Mouse (Mus musculus) midbrain, embryonic 14.5 days (tissue): ENCODE measurements at regions not wholly inside any gene's neighbourhood (a gene's known extent, or its start where the extent isn't known, plus 50 kb on each side); places are given as distances from the start of the nearest gene placed in this dataset.

Experiments
- ATAC-seq: fragments of 200-750 bp; cut with Nextera tagmentation; 2 replicates; pipeline ENCODE4 v1.8.0; 2017; ENCODE audit warnings: moderate number of reproducible peaks, moderate library complexity; ENCODE audit not compliant: low FRiP score, low TSS enrichment
- DNase-seq: peaks from one replicate; pipeline ENCODE4 v3.0.0-alpha.2; 2015
- H3K27ac ChIP-seq: fragments of 300-500 bp; sonication (generic); replicated peaks from 2 replicates; pipeline ENCODE4 v1.5.1; 2014; ENCODE audit warnings: mild to moderate bottlenecking, low read depth, low read length, moderate library complexity
- H3K27me3 ChIP-seq: fragments of 300-500 bp; sonication (generic); 2 replicates; pipeline ENCODE4 v1.6.1; 2014; ENCODE audit warnings: low read length, control low read depth, mixed read lengths; ENCODE audit not compliant: control insufficient read depth, insufficient read depth
- H3K36me3 ChIP-seq: fragments of 300-500 bp; sonication (generic); 2 replicates; pipeline ENCODE4 v1.6.1; 2014; ENCODE audit warnings: low read length, control low read depth; ENCODE audit not compliant: control insufficient read depth, insufficient read depth
- H3K4me1 ChIP-seq: fragments of 300-500 bp; sonication (generic); 2 replicates; pipeline ENCODE4 v1.6.1; 2014; ENCODE audit warnings: mild to moderate bottlenecking, antibody characterized with exemption, low read length, control low read depth; ENCODE audit not compliant: control insufficient read depth, insufficient read depth
- H3K4me2 ChIP-seq: fragments of 300-500 bp; sonication (generic); 2 replicates; pipeline ENCODE4 v1.6.1; 2014; ENCODE audit warnings: mild to moderate bottlenecking, low read length, moderate library complexity
- H3K4me3 ChIP-seq: fragments of 300-500 bp; sonication (generic); replicated peaks from 2 replicates; pipeline ENCODE4 v1.5.1; 2014; ENCODE audit warnings: low read depth, low read length
- H3K9ac ChIP-seq: fragments of 300-500 bp; sonication (generic); replicated peaks from 2 replicates; pipeline ENCODE4 v1.6.1; 2014; ENCODE audit warnings: mild to moderate bottlenecking, low read length, moderate library complexity
- H3K9me3 ChIP-seq: fragments of 300-500 bp; sonication (generic); 2 replicates; pipeline ENCODE4 v1.6.1; 2016; ENCODE audit warnings: low read length, control low read depth, mixed read lengths; ENCODE audit not compliant: control insufficient read depth
- WGBS: fragments of 180-500 bp; shearing (Covaris S2); extraction: QIAGEN DNeasy Blood & Tissue Kit; methylation state at CpG from one replicate; pipeline ENCODE4 v1.1.7; 2014; 5-methylcytosine and 5-hydroxymethylcytosine counted together

DNA sequence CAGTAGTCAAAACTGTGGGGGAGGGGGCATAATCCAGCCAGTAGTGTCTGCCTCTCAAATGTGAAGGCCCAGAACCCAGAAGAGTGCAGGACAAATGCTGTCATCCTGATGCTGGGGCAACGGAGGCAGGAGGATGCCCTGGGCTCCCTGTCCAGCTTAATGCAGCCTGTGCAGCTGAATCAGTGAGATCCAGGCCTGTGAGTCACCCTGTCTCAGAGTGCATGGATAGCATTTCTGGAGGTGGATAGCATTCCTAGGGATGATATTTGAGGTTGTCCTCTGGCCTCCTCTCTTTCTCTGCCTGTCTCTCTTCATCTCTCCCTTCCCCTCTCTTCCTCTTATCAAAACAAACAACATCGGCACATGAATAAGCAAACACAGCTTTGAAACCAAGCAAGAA, 73.8 kb upstream of the Mvb12b start:
- Histone ChIP-seq H3K9ac (no peak overlapping the region), H3K27ac (no peak overlapping the region), H3K4me2 (no peak overlapping the region), H3K9me3 (no peaks in the 10 kb centered on the region), H3K27me3 (no peaks in the 10 kb centered on the region), H3K4me1 (peaks cover 12% of the 10 kb centered on the region; the same call in 1 of the 2 replicates), H3K36me3 (no peaks in the 10 kb centered on the region), H3K4me3 (no peak overlapping the region)
- 75% methylated on average over 2 of the region's 2 CpGs for WGBS
- no peak for ATAC-seq
- no peak for DNase-seq

DNA sequence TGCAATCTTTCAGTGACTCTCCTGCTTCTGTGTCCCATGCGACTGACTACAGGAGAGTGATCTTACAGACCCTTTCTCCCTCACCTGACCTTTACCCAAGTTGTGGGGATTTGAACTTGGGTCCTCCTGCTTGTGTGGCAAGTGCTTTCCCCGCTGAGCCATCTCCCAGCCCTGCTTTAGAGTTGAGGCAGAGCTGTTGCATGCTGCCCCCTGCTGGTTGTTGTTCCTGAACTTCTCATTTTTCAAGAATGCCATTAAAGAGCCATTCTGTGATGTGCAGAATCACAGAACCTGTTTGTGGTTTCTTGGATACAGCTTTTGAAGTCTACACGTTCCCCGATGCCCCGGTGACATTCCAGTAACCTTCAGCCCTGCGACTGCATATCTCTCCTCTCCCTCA, 70.0 kb upstream of the Mvb12b start:
- WGBS = 60% methylated on average over 6 of the region's 6 CpGs
- H3K27me3 ChIP-seq = no peaks in the 10 kb centered on the region
- no peaks in the 10 kb centered on the region for H3K9me3 ChIP-seq
- ATAC-seq (no peak), DNase-seq (no peak)
- no peak overlapping the region for H3K4me3 ChIP-seq
- no peak overlapping the region for H3K4me2 ChIP-seq
- H3K9ac ChIP-seq = no peak overlapping the region
- H3K4me1 ChIP-seq = 0 out of 2 replicates have a peak, but pooled peaks cover 6% of the 10 kb centered on the region
- no peak overlapping the region for H3K27ac ChIP-seq
- H3K36me3 ChIP-seq = no peaks in the 10 kb centered on the region

DNA sequence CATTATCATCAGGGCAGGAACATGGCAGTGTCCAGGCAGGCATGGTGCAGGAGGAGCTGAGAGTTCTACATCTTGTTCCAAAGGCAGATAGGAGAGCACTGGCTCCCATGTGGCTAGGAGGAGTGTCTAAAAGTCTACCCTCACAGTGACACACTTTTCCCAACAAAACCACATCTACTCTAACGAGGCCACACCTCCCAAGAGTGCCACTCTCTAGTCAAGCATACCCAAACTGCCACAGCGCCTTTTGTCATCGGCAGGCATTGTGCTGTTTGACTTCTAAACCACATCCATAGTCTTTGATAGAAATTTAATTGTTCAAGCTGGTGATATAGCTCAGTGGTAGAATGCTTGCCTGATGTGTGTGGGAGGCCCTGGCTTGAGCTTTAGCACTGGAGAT, 56.6 kb upstream of the Mvb12b start:
- 74% methylated on average over 3 of the region's 3 CpGs for WGBS
- Histone ChIP-seq H3K9ac (no peak overlapping the region), H3K27me3 (no peaks in the 10 kb centered on the region), H3K27ac (no peak overlapping the region), H3K4me3 (no peak overlapping the region), H3K9me3 (no peaks in the 10 kb centered on the region), H3K36me3 (no peaks in the 10 kb centered on the region), H3K4me1 (0 out of 2 replicates have a peak, but pooled peaks cover 14% of the 10 kb centered on the region), H3K4me2 (no peak overlapping the region)
- ATAC-seq = no peak
- DNase-seq = no peak

DNA sequence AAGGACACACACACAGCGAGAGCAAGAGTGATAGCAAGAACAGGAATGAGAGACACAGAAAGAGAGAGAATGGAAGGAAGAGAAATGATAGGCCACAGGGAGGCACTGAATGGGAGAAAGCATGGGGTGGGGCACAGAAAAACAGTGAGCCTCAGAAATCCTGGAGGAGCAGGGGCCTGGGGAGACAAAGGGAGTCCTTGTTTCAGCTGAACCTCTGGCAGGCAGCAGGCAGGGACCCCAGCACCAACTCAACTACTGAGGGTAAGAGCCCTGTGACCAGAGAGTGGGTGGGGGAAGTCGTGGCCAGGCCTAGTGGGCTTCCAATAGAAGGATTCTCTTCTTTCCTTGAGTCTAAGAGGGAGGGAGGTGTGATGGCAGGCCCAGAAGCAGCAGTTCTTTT, 54.3 kb upstream of the Mvb12b start:
- 0 out of 2 replicates have a peak, but pooled peaks cover 14% of the 10 kb centered on the region for H3K4me1 ChIP-seq
- H3K9ac ChIP-seq = no peak overlapping the region
- WGBS = 59% methylated on average over 2 of the region's 2 CpGs
- no peak for DNase-seq
- no peak overlapping the region for H3K27ac ChIP-seq
- H3K4me2 ChIP-seq = no peak overlapping the region
- H3K27me3 ChIP-seq = no peaks in the 10 kb centered on the region
- ATAC-seq = no peak
- no peaks in the 10 kb centered on the region for H3K36me3 ChIP-seq
- H3K4me3 ChIP-seq = no peak overlapping the region
- H3K9me3 ChIP-seq = no peaks in the 10 kb centered on the region

DNA sequence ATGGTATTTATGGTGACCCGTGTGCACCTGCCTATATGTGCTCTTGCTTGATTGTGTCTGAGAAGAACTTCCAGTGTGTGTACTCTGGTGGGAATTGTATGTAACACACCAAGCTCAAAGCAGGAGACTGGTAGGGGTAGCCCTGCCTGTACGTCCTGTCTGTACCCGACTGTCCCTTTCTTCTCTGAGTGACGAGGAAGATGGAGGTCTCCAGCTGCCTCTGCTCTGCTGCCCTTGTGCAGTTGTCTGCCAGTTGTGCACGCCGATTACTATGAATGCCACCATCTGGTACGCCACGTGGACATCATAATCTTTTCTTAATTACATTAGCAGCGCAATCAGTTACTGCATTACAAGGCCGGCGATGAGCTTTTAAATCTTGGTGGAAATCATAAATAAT, 53.6 kb upstream of the Mvb12b start:
- ATAC-seq = no peak
- H3K27ac ChIP-seq = no peak overlapping the region

DNA sequence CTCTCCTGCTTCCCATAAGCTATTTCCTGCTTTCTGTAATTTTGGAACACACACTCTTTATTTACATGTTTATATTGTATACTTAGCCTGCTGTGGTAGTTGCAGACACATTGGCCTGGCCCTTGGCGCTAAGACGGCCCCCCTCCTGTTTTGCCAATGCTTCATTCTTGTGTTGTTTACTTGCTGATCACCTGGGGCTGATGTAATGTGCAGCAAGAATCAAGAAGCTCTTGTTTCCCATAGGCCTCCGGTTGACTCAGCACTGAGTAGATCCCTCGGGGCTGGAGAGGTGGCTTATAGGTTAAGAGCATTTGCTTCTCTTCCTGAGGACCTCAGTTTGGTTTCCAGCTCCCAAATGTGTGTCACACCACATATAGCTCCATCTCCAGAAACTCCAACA, 52.1 kb upstream of the Mvb12b start:
- H3K4me3 ChIP-seq = no peak overlapping the region
- 0 out of 2 replicates have a peak, but pooled peaks cover 14% of the 10 kb centered on the region for H3K4me1 ChIP-seq
- ATAC-seq = no peak
- no peak for DNase-seq
- H3K9ac ChIP-seq = no peak overlapping the region
- H3K4me2 ChIP-seq = no peak overlapping the region
- no peaks in the 10 kb centered on the region for H3K9me3 ChIP-seq
- H3K27me3 ChIP-seq = no peaks in the 10 kb centered on the region
- no peaks in the 10 kb centered on the region for H3K36me3 ChIP-seq
- 89% methylated on average over 4 of the region's 4 CpGs for WGBS
- no peak overlapping the region for H3K27ac ChIP-seq

More for the DNA sequence above, 53.6 kb upstream of the Mvb12b start:
- Histone ChIP-seq H3K9me3 (no peaks in the 10 kb centered on the region), H3K27me3 (no peaks in the 10 kb centered on the region), H3K9ac (no peak overlapping the region), H3K4me3 (no peak overlapping the region), H3K4me2 (no peak overlapping the region), H3K4me1 (0 out of 2 replicates have a peak, but pooled peaks cover 14% of the 10 kb centered on the region), H3K36me3 (no peaks in the 10 kb centered on the region)
- WGBS = 71% methylated on average over 11 of the region's 11 CpGs
- peak; percentile 29 for DNase-seq
